28 mouse cellular contexts compared by ENCODE assay signal in the genomic region with DNA sequence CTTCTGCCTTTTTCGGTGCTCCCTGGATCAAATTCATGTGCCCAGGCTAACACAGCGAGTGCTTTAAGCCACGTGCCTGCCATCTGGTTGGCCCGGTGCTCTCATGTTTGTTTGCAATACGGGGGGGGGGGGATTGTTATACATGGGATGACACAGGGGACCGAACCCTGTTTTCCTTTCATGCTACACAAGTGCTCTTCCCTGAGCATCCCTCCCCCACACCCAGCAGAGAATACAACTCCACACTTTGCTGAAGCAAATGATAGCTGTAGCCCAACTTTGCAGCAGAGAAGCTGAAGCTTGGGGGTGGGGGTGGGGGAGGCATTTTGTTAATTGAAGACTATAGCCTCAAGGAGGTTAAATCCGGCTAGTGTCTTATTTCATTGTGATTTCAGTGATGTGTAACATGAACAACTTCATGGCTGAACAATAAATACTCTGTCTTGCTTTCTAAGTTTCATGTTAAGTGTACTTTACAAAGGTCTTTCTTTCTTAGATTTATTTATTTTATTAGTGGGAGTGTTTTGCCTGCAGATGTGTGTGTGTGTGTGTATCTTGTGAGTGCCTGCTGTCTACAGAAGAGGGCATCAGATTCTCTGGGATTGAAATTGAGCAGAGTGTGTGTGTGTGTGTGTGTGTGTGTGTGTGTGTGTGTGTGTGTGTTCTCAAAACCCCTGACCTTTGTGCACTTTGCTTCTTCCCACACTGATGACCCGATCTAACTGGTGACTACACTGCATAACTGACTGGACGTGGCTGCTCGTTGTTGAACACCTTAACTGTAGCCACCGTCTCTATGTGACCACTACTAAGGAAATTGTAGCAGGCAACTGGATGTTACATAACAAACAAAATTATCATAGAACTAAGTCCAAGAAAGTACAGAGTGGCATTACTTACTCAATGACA. TPM values are rescaled to one million over a fixed set of nuclear protein-coding genes. Genes with fewer than 3 reads are reported as not detected.
A peak's percentile ranks its signal among the peaks of the same experiment; 100 is the strongest.
DNase-seq lines count a peak whose midpoint lies in the region; ATAC-seq and TF ChIP-seq lines count a peak whose summit lies in the region.
"Had no signal": no experiment of that assay in that cellular context is flagged by ENCODE, and none has a peak within 500 bp of the region (broad histone marks: within the 10 kb centered on the region; RNA-seq: fewer than 3 reads in every experiment).

No protein-coding gene starts in this region.

- no peak overlapping the region for H3K4me3 ChIP-seq in hindbrain, embryonic 10.5 days
- no peak overlapping the region for H3K4me3 ChIP-seq in hindbrain, embryonic 16.5 days (ENCODE audit: low read length)
- H3K4me3 ChIP-seq in kidney, postnatal 0 days (replicated peaks; ENCODE audit: low read depth, low read length), result no peak overlapping the region
- H3K4me3 ChIP-seq in embryonic facial prominence, embryonic 10.5 days, result no peak overlapping the region
- no peak overlapping the region for H3K4me3 ChIP-seq in embryonic facial prominence, embryonic 12.5 days
- H3K4me3 ChIP-seq: forebrain, embryonic 10.5 days; midbrain, embryonic 13.5 days had no signal

- intact Hi-C loops in left cerebral cortex, postnatal 14 days (cut with DNase I), result no loop called here

- no peaks in the 10 kb centered on the region for H3K36me3 ChIP-seq in hindbrain, embryonic 10.5 days
- no peaks in the 10 kb centered on the region for H3K36me3 ChIP-seq in hindbrain, embryonic 16.5 days (ENCODE audit: control insufficient read depth, insufficient read depth, low read length)
- H3K36me3 ChIP-seq in kidney, postnatal 0 days (ENCODE audit: insufficient read depth, low read length), result no peaks in the 10 kb centered on the region
- no peaks in the 10 kb centered on the region for H3K36me3 ChIP-seq in embryonic facial prominence, embryonic 10.5 days (replicated peaks)
- H3K36me3 ChIP-seq in embryonic facial prominence, embryonic 12.5 days, result no peaks in the 10 kb centered on the region
- H3K36me3 ChIP-seq: forebrain, embryonic 10.5 days; G1E; midbrain, embryonic 13.5 days had no signal

- WGBS in hindbrain, embryonic 10.5 days, result 53% methylated on average over 11 of the region's 11 CpGs
- WGBS in hindbrain, embryonic 16.5 days, result 61% methylated on average over 11 of the region's 11 CpGs
- 25% methylated on average over 11 of the region's 11 CpGs for WGBS in kidney, postnatal 0 days
- 39% methylated on average over 11 of the region's 11 CpGs for WGBS in embryonic facial prominence, embryonic 10.5 days
- 32% methylated on average over 11 of the region's 11 CpGs for WGBS in embryonic facial prominence, embryonic 12.5 days

- peak; percentile 18 for DNase-seq in hindbrain, embryonic 10.5 days (ENCODE audit: low spot score)
- peak; percentile 77 for DNase-seq in kidney, postnatal 0 days (ENCODE audit: low spot score)
- no peak for DNase-seq in kidney, postnatal 4 days
- peak; percentile 50 for DNase-seq in embryonic facial prominence, embryonic 10.5 days (ENCODE audit: low spot score)
- no peak for DNase-seq in left cerebral cortex, postnatal 14 days (ENCODE audit: low spot score in 2 of 2)
- DNase-seq: B cell, adult 2 months; cerebellum, adult 11 months; cerebellum, postnatal 10 days; gastrocnemius, postnatal 36 days; layer of hippocampus, adult 9-11 months; lung, adult 2 months; lung, postnatal 14 days had no signal

- H3K9me3 ChIP-seq in hindbrain, embryonic 10.5 days, result no peaks in the 10 kb centered on the region
- no peaks in the 10 kb centered on the region for H3K9me3 ChIP-seq in hindbrain, embryonic 16.5 days (ENCODE audit: control insufficient read depth, low read length)
- H3K9me3 ChIP-seq in kidney, postnatal 0 days (replicated peaks; ENCODE audit: low read length), result no peaks in the 10 kb centered on the region
- H3K9me3 ChIP-seq in embryonic facial prominence, embryonic 10.5 days, result no peaks in the 10 kb centered on the region
- no peaks in the 10 kb centered on the region for H3K9me3 ChIP-seq in embryonic facial prominence, embryonic 12.5 days
- H3K9me3 ChIP-seq: forebrain, embryonic 10.5 days; G1E; midbrain, embryonic 13.5 days had no signal

- no peak overlapping the region for H3K4me2 ChIP-seq in hindbrain, embryonic 16.5 days (ENCODE audit: low read length)
- no peak overlapping the region for H3K4me2 ChIP-seq in kidney, postnatal 0 days (ENCODE audit: low read length)
- H3K4me2 ChIP-seq in embryonic facial prominence, embryonic 12.5 days (replicated peaks), result 0 out of 2 replicates have a peak overlapping the region, but pooled peaks have one; percentile 7
- H3K4me2 ChIP-seq: hindbrain, embryonic 14.5 days; midbrain, embryonic 13.5 days had no signal

- H3K27me3 ChIP-seq in hindbrain, embryonic 10.5 days (ENCODE audit: insufficient read depth, poor library complexity, severe bottlenecking), result 0 out of 2 replicates have a peak, but pooled peaks cover 5% of the 10 kb centered on the region
- no peaks in the 10 kb centered on the region for H3K27me3 ChIP-seq in hindbrain, embryonic 16.5 days (replicated peaks; ENCODE audit: control insufficient read depth, insufficient read depth, low read length)
- no peaks in the 10 kb centered on the region for H3K27me3 ChIP-seq in kidney, postnatal 0 days (ENCODE audit: insufficient read depth, low read length)
- peaks cover 8% of the 10 kb centered on the region; the same call in 1 of the 2 replicates for H3K27me3 ChIP-seq in embryonic facial prominence, embryonic 10.5 days (replicated peaks; ENCODE audit: low read depth, poor library complexity, severe bottlenecking)
- no peaks in the 10 kb centered on the region for H3K27me3 ChIP-seq in embryonic facial prominence, embryonic 12.5 days
- H3K27me3 ChIP-seq: CH12.LX; midbrain, embryonic 13.5 days had no signal

- no peak for ATAC-seq in hindbrain, embryonic 16.5 days
- peak; percentile 78 for ATAC-seq in kidney, postnatal 0 days (replicated peaks; ENCODE audit: low FRiP score, low read depth)
- no peak for ATAC-seq in embryonic facial prominence, embryonic 12.5 days (ENCODE audit: insufficient number of reproducible peaks, insufficient read depth, low FRiP score, low TSS enrichment)
- ATAC-seq: midbrain, embryonic 13.5 days; Patski had no signal

- TF ChIP-seq CTCF in kidney, postnatal 0 days (IDR thresholded peaks at IDR 0.05; ENCODE audit: low read depth), result no peak

- peaks cover 34% of the 10 kb centered on the region for H3K4me1 ChIP-seq in hindbrain, embryonic 10.5 days (replicated peaks)
- H3K4me1 ChIP-seq in hindbrain, embryonic 16.5 days (ENCODE audit: control insufficient read depth, insufficient read depth, low read depth, low read length), result no peaks in the 10 kb centered on the region
- 0 out of 2 replicates have a peak, but pooled peaks cover 3% of the 10 kb centered on the region for H3K4me1 ChIP-seq in kidney, postnatal 0 days (replicated peaks; ENCODE audit: insufficient read depth, low read length)
- H3K4me1 ChIP-seq in embryonic facial prominence, embryonic 10.5 days, result peaks cover 20% of the 10 kb centered on the region
- H3K4me1 ChIP-seq in embryonic facial prominence, embryonic 12.5 days, result peaks cover 14% of the 10 kb centered on the region

- H3K27ac ChIP-seq in hindbrain, embryonic 10.5 days, result no peak overlapping the region
- no peak overlapping the region for H3K27ac ChIP-seq in hindbrain, embryonic 16.5 days (ENCODE audit: low read depth, low read length)
- no peak overlapping the region for H3K27ac ChIP-seq in kidney, postnatal 0 days
- H3K27ac ChIP-seq in embryonic facial prominence, embryonic 10.5 days (replicated peaks), result peak overlapping the region; percentile 51
- no peak overlapping the region for H3K27ac ChIP-seq in embryonic facial prominence, embryonic 12.5 days
- H3K27ac ChIP-seq: forebrain, embryonic 10.5 days; hindbrain, embryonic 14.5 days; midbrain, embryonic 13.5 days; stomach, postnatal 0 days had no signal

- no peak overlapping the region for H3K9ac ChIP-seq in hindbrain, embryonic 16.5 days (ENCODE audit: low read depth, low read length)
- no peak overlapping the region for H3K9ac ChIP-seq in kidney, postnatal 0 days (ENCODE audit: low read depth, low read length)
- no peak overlapping the region for H3K9ac ChIP-seq in embryonic facial prominence, embryonic 12.5 days
- H3K9ac ChIP-seq: hindbrain, embryonic 14.5 days; midbrain, embryonic 13.5 days had no signal

RNA-seq across cellular contexts. Expression of a gene that starts 1.4 kb away (rescaled TPM):
- polyA plus RNA-seq in hindbrain, embryonic 10.5 days (2016; fragmentation: Nextera tagmentation; extraction: Ambion mirVana), result 0.07 and 0.11 TPM in 2 replicates
- polyA plus RNA-seq in hindbrain, embryonic 16.5 days (2015; fragmentation: Nextera tagmentation; extraction: Ambion mirVana), result 0.10 and 0.19 TPM in 2 replicates
- polyA plus RNA-seq in kidney, postnatal 0 days (2015; fragmentation: Nextera tagmentation; extraction: Ambion mirVana), result not detected in 2 replicates
- not detected in 2 replicates for polyA plus RNA-seq in embryonic facial prominence, embryonic 10.5 days (2016; fragmentation: Nextera tagmentation; extraction: Ambion mirVana)
- not detected in 2 replicates for polyA plus RNA-seq in embryonic facial prominence, embryonic 12.5 days (2016; fragmentation: Nextera tagmentation; extraction: Ambion mirVana)
- total RNA-seq in left cerebral cortex, postnatal 14 days (2021), result under 1 TPM in 1 of 2 experiments, not detected in 1; 0.15 TPM
- total RNA-seq: adrenal gland, adult 18-20 months; adrenal gland, postnatal 4 days; gastrocnemius, adult 18-20 months; gastrocnemius, postnatal 36 days; left cerebral cortex, adult 18-20 months; megakaryocyte progenitor cell, adult 5-6 weeks had no signal
- polyA plus RNA-seq: G1E; hindbrain, embryonic 14.5 days; large intestine, adult 2 months; lung, adult 2 months; stomach, postnatal 0 days; urinary bladder, adult 2 months had no signal

RNA-seq across cellular contexts. Expression of a gene that starts 46.4 kb away (rescaled TPM):
- polyA plus RNA-seq in hindbrain, embryonic 10.5 days (2016; fragmentation: Nextera tagmentation; extraction: Ambion mirVana), result 78.5 and 97.0 TPM in 2 replicates
- polyA plus RNA-seq in hindbrain, embryonic 16.5 days (2015; fragmentation: Nextera tagmentation; extraction: Ambion mirVana), result 182 and 193 TPM in 2 replicates
- 60.0 and 63.2 TPM in 2 replicates for polyA plus RNA-seq in kidney, postnatal 0 days (2015; fragmentation: Nextera tagmentation; extraction: Ambion mirVana)
- polyA plus RNA-seq in embryonic facial prominence, embryonic 10.5 days (2016; fragmentation: Nextera tagmentation; extraction: Ambion mirVana), result 65.6 and 68.3 TPM in 2 replicates
- polyA plus RNA-seq in embryonic facial prominence, embryonic 12.5 days (2016; fragmentation: Nextera tagmentation; extraction: Ambion mirVana), result 92.4 and 96.0 TPM in 2 replicates
- total RNA-seq in left cerebral cortex, postnatal 14 days (2021), result 100 to 1,000 TPM; 127 TPM

Comparison
In these comparisons a context has a peak if more than half of its experiments do, and no peak if none do; other contexts are left out.
1. DNase-seq: peak in hindbrain, embryonic 10.5 days (single experiment), kidney, postnatal 0 days (single experiment) and embryonic facial prominence, embryonic 10.5 days (single experiment); none in kidney, postnatal 4 days (0 of 2) and left cerebral cortex, postnatal 14 days (0 of 2).